Mouse (Mus musculus) liver, postnatal 0 days (tissue): ENCODE results near the gene Gpsm3.

Experiments
- CTCF ChIP-seq: sonication (generic); IDR thresholded peaks from 2 replicates; pipeline ENCODE4 v1.5.1; 2016; ENCODE audit warnings: antibody characterized with exemption, low read depth
- EP300 ChIP-seq: IDR thresholded peaks from 2 replicates; pipeline ENCODE4 v1.6.1; 2016; ENCODE audit warnings: antibody characterized with exemption, low read depth, mild to moderate bottlenecking

GRCm38 (mm10) chr17:34618999-34619398 is 29.4 kb downstream of the Gpsm3 start:
- TF ChIP-seq CTCF = peak; percentile 96
- TF ChIP-seq EP300 = no peak
